Mouse (Mus musculus) midbrain, embryonic 15.5 days (tissue): Measurements from ENCODE around the gene A2m. TPM values are rescaled to one million over a fixed set of nuclear protein-coding genes. Genes with fewer than 3 reads are reported as not detected.

Experiments used
- ATAC-seq: fragments of 200-750 bp; cut with Nextera tagmentation; replicated peaks from 2 replicates; pipeline ENCODE4 v1.8.0; 2017; ENCODE audit warnings: moderate TSS enrichment
- H3K27ac ChIP-seq: fragments of 300-500 bp; sonication (generic); 2 replicates; pipeline ENCODE4 v1.5.1; 2015; ENCODE audit warnings: mild to moderate bottlenecking, inconsistent platforms
- H3K27me3 ChIP-seq: fragments of 300-500 bp; sonication (generic); replicated peaks from 2 replicates; pipeline ENCODE4 v1.6.1; 2015; ENCODE audit warnings: inconsistent platforms
- H3K36me3 ChIP-seq: fragments of 300-500 bp; sonication (generic); replicated peaks from 2 replicates; pipeline ENCODE4 v1.6.1; 2015; ENCODE audit warnings: inconsistent platforms
- H3K4me1 ChIP-seq: fragments of 300-500 bp; sonication (generic); 2 replicates; pipeline ENCODE4 v1.6.1; 2015; ENCODE audit warnings: inconsistent platforms
- H3K4me2 ChIP-seq: fragments of 300-500 bp; sonication (generic); 2 replicates; pipeline ENCODE4 v1.6.1; 2015; ENCODE audit warnings: inconsistent platforms, mild to moderate bottlenecking, moderate library complexity
- H3K4me3 ChIP-seq: fragments of 300-500 bp; sonication (generic); 2 replicates; pipeline ENCODE4 v1.5.1; 2015; ENCODE audit warnings: mild to moderate bottlenecking, inconsistent platforms
- H3K9ac ChIP-seq: fragments of 300-500 bp; sonication (generic); 2 replicates; pipeline ENCODE4 v1.6.1; 2015; ENCODE audit warnings: mild to moderate bottlenecking, inconsistent platforms
- H3K9me3 ChIP-seq: fragments of 300-500 bp; sonication (generic); 2 replicates; pipeline ENCODE4 v1.6.1; 2016; ENCODE audit warnings: inconsistent platforms
- WGBS: fragments of 180-500 bp; shearing (Covaris S2); methylation state at CpG from one replicate; pipeline ENCODE4 v1.1.7; 2015; ENCODE audit warnings: mixed read lengths; 5-methylcytosine and 5-hydroxymethylcytosine counted together
- polyA plus RNA-seq: library from polyadenylated mRNA; unstranded; fragments of >200 nt; fragmentation: Nextera tagmentation; extraction: Ambion mirVana; gene quantifications from 2 replicates; pipeline ENCODE4 v1.2.1, GENCODE M21; 2015

Gene A2m
- polyA plus RNA-seq = 15.0 and 17.8 TPM in 2 replicates

GRCm38 (mm10) chr6:121635076-121635475 is at the start of gene A2m:
Gene A2m (plus strand): TSS chr6:121635376.
- peak within 1 kb of the TSS; percentile 58 for H3K4me2 ChIP-seq
- 0 out of 2 replicates have a peak, but pooled peaks have one; percentile 24 for ATAC-seq
- H3K27ac ChIP-seq = peak within 1 kb of the TSS; percentile 45; the same call in 1 of the 2 replicates
- no peaks in the 10 kb centered on the region for H3K27me3 ChIP-seq
- WGBS = 88% methylated on average over 8 of the region's 8 CpGs
- H3K9me3 ChIP-seq = no peaks in the 10 kb centered on the region
- peaks cover 10% of the 10 kb centered on the region for H3K4me1 ChIP-seq
- peak within 1 kb of the TSS; percentile 33 for H3K4me3 ChIP-seq
- H3K36me3 ChIP-seq = no peaks in the 10 kb centered on the region
- H3K9ac ChIP-seq = peak within 1 kb of the TSS; percentile 9; the same call in 1 of the 2 replicates

- H3K9me3 ChIP-seq = no peaks in the 10 kb centered on the region
- no peak overlapping the region for H3K4me3 ChIP-seq
- no peaks in the 10 kb centered on the region for H3K36me3 ChIP-seq
- H3K27ac ChIP-seq = no peak overlapping the region
- H3K4me2 ChIP-seq = no peak overlapping the region
- H3K9ac ChIP-seq = no peak overlapping the region
- no peaks in the 10 kb centered on the region for H3K27me3 ChIP-seq
- H3K4me1 ChIP-seq = no peaks in the 10 kb centered on the region
- 47% methylated on average over 1 of the region's 1 CpGs for WGBS
- no peak for ATAC-seq
Observed at GRCm38 (mm10) chr6:121590131-121590530, 45.0 kb upstream of the A2m start.

GRCm38 (mm10) chr6:121600927-121601326 is 34.2 kb upstream of the A2m start:
- no peaks in the 10 kb centered on the region for H3K36me3 ChIP-seq
- no peak overlapping the region for H3K4me3 ChIP-seq
- H3K9ac ChIP-seq = no peak overlapping the region
- ATAC-seq = no peak
- no peak overlapping the region for H3K4me2 ChIP-seq
- no peaks in the 10 kb centered on the region for H3K27me3 ChIP-seq
- no peaks in the 10 kb centered on the region for H3K9me3 ChIP-seq
- H3K27ac ChIP-seq = no peak overlapping the region
- WGBS = 87% methylated on average over 1 of the region's 1 CpGs
- no peaks in the 10 kb centered on the region for H3K4me1 ChIP-seq

GRCm38 (mm10) chr6:121607861-121608260 is 27.3 kb upstream of the A2m start:
- Histone ChIP-seq H3K4me3 (no peak overlapping the region), H3K9me3 (no peaks in the 10 kb centered on the region), H3K36me3 (no peaks in the 10 kb centered on the region), H3K9ac (no peak overlapping the region), H3K4me1 (no peaks in the 10 kb centered on the region), H3K27ac (no peak overlapping the region), H3K27me3 (no peaks in the 10 kb centered on the region), H3K4me2 (no peak overlapping the region)
- no peak for ATAC-seq

- Histone ChIP-seq H3K27ac (no peak overlapping the region), H3K4me1 (no peaks in the 10 kb centered on the region), H3K27me3 (no peaks in the 10 kb centered on the region), H3K9ac (no peak overlapping the region), H3K4me2 (no peak overlapping the region), H3K4me3 (no peak overlapping the region), H3K9me3 (no peaks in the 10 kb centered on the region), H3K36me3 (no peaks in the 10 kb centered on the region)
- ATAC-seq = no peak
- 46% methylated on average over 3 of the region's 3 CpGs for WGBS
Observed at GRCm38 (mm10) chr6:121611796-121612195, 23.4 kb upstream of the A2m start.

- Histone ChIP-seq H3K9me3 (no peaks in the 10 kb centered on the region), H3K36me3 (no peaks in the 10 kb centered on the region), H3K4me2 (no peak overlapping the region), H3K4me1 (no peaks in the 10 kb centered on the region), H3K4me3 (no peak overlapping the region), H3K27me3 (no peaks in the 10 kb centered on the region), H3K9ac (no peak overlapping the region), H3K27ac (no peak overlapping the region)
- no peak for ATAC-seq
- 41% methylated on average over 3 of the region's 3 CpGs for WGBS
Observed at GRCm38 (mm10) chr6:121617476-121617875, 17.7 kb upstream of the A2m start.

GRCm38 (mm10) chr6:121622525-121622924 is 12.7 kb upstream of the A2m start:
- WGBS = 82% methylated on average over 2 of the region's 2 CpGs
- no peak overlapping the region for H3K9ac ChIP-seq
- H3K27ac ChIP-seq = no peak overlapping the region
- H3K4me3 ChIP-seq = no peak overlapping the region
- no peaks in the 10 kb centered on the region for H3K9me3 ChIP-seq
- H3K4me1 ChIP-seq = no peaks in the 10 kb centered on the region
- no peaks in the 10 kb centered on the region for H3K36me3 ChIP-seq
- ATAC-seq = no peak
- H3K4me2 ChIP-seq = no peak overlapping the region
- H3K27me3 ChIP-seq = no peaks in the 10 kb centered on the region

GRCm38 (mm10) chr6:121634520-121634919 is 656 bp upstream of the A2m start:
- H3K4me1 ChIP-seq = peaks cover 10% of the 10 kb centered on the region
- 67% methylated on average over 13 of the region's 13 CpGs for WGBS
- H3K4me3 ChIP-seq = no peak overlapping the region
- no peak overlapping the region for H3K4me2 ChIP-seq
- no peaks in the 10 kb centered on the region for H3K27me3 ChIP-seq
- no peak overlapping the region for H3K9ac ChIP-seq
- no peaks in the 10 kb centered on the region for H3K9me3 ChIP-seq
- no peak overlapping the region for H3K27ac ChIP-seq
- no peak for ATAC-seq
- no peaks in the 10 kb centered on the region for H3K36me3 ChIP-seq

- Histone ChIP-seq H3K4me1 (peaks cover 10% of the 10 kb centered on the region), H3K27ac (peak overlapping the region; percentile 45; the same call in 1 of the 2 replicates), H3K9ac (peak overlapping the region; percentile 9; the same call in 1 of the 2 replicates), H3K9me3 (no peaks in the 10 kb centered on the region), H3K4me2 (peak overlapping the region; percentile 58), H3K36me3 (no peaks in the 10 kb centered on the region), H3K27me3 (no peaks in the 10 kb centered on the region), H3K4me3 (peak overlapping the region; percentile 33)
- ATAC-seq = peak; percentile 91
- 3% methylated on average over 12 of the region's 12 CpGs for WGBS
Observed at GRCm38 (mm10) chr6:121635878-121636371, 749 bp downstream of the A2m start.

- no peak for ATAC-seq
- Histone ChIP-seq H3K4me2 (no peak overlapping the region), H3K9ac (no peak overlapping the region), H3K4me1 (no peaks in the 10 kb centered on the region), H3K27me3 (no peaks in the 10 kb centered on the region), H3K27ac (no peak overlapping the region), H3K36me3 (no peaks in the 10 kb centered on the region), H3K4me3 (no peak overlapping the region), H3K9me3 (no peaks in the 10 kb centered on the region)
- 78% methylated on average over 11 of the region's 11 CpGs for WGBS
Observed at GRCm38 (mm10) chr6:121648499-121648898, 13.3 kb downstream of the A2m start.

Other genes with a start within 250 kb of the A2m start
- 12.4 and 13.7 TPM in 2 replicates for gene Iqsec3, start 161.7 kb upstream of the A2m start, polyA plus RNA-seq
- not detected in 2 replicates for gene Gm7298, start 97.6 kb downstream of the A2m start, polyA plus RNA-seq
- not detected in 2 replicates for gene Mug1, start 203.2 kb downstream of the A2m start, polyA plus RNA-seq